Mouse (Mus musculus) intestine, postnatal 0 days (tissue): ENCODE measurements around the gene Eral1. TPM values are rescaled to one million over a fixed set of nuclear protein-coding genes. Genes with fewer than 3 reads are reported as not detected.

Experiments used
- ATAC-seq: fragments of 200-750 bp; cut with Nextera tagmentation; 2 replicates; pipeline ENCODE4 v1.8.0; 2017; ENCODE audit warnings: mild to moderate bottlenecking, moderate TSS enrichment, moderate library complexity
- H3K27ac ChIP-seq: fragments of 300-500 bp; sonication (generic); 2 replicates; pipeline ENCODE4 v1.5.1; 2014; ENCODE audit warnings: mild to moderate bottlenecking, low read depth, low read length, moderate library complexity
- H3K27me3 ChIP-seq: fragments of 300-500 bp; sonication (generic); replicated peaks from 2 replicates; pipeline ENCODE4 v1.6.1; 2014; ENCODE audit warnings: low read length, mixed read lengths; ENCODE audit not compliant: control insufficient read depth, insufficient read depth
- H3K36me3 ChIP-seq: fragments of 300-500 bp; sonication (generic); 2 replicates; pipeline ENCODE4 v1.6.1; 2014; ENCODE audit warnings: mild to moderate bottlenecking, moderate library complexity; ENCODE audit not compliant: control insufficient read depth, insufficient read depth
- H3K4me1 ChIP-seq: fragments of 300-500 bp; sonication (generic); replicated peaks from 2 replicates; pipeline ENCODE4 v1.6.1; 2014; ENCODE audit warnings: antibody characterized with exemption, low read length, mixed read lengths; ENCODE audit not compliant: control insufficient read depth, insufficient read depth
- H3K4me2 ChIP-seq: fragments of 300-500 bp; sonication (generic); replicated peaks from 2 replicates; pipeline ENCODE4 v1.6.1; 2014; ENCODE audit warnings: low read depth, mild to moderate bottlenecking, moderate library complexity
- H3K4me3 ChIP-seq: fragments of 300-500 bp; sonication (generic); 2 replicates; pipeline ENCODE4 v1.5.1; 2014; ENCODE audit warnings: low read depth, low read length
- H3K9ac ChIP-seq: fragments of 300-500 bp; sonication (generic); 2 replicates; pipeline ENCODE4 v1.6.1; 2014; ENCODE audit warnings: mild to moderate bottlenecking, low read depth, low read length
- H3K9me3 ChIP-seq: fragments of 300-500 bp; sonication (generic); 2 replicates; pipeline ENCODE4 v1.6.1; 2016; ENCODE audit warnings: mixed run types; ENCODE audit not compliant: control insufficient read depth
- CTCF ChIP-seq: sonication (generic); IDR thresholded peaks from 2 replicates; pipeline ENCODE4 v1.5.1; 2016; ENCODE audit warnings: low read depth, mild to moderate bottlenecking, control low read depth, antibody characterized with exemption, moderate library complexity
- WGBS: fragments of 180-500 bp; shearing (Covaris S2); extraction: QIAGEN DNeasy Blood & Tissue Kit; methylation state at CpG from one replicate; pipeline ENCODE4 v1.1.7; 2014; 5-methylcytosine and 5-hydroxymethylcytosine counted together
- polyA plus RNA-seq: library from polyadenylated mRNA; unstranded; fragments of >200 nt; fragmentation: Nextera tagmentation; extraction: Ambion mirVana; gene quantifications from 2 replicates; pipeline ENCODE4 v1.2.1, GENCODE M21; 2015

Gene Eral1
- polyA plus RNA-seq, 1 experiment from 2014 or later, result 13.0 TPM

GRCm38 (mm10) chr11:78095144-78095516, 14.9 kb upstream of the Eral1 start:
- no peak for ATAC-seq
- no peaks in the 10 kb centered on the region; the same call in 1 of the 2 replicates for H3K4me1 ChIP-seq
- H3K36me3 ChIP-seq, result no peaks in the 10 kb centered on the region
- no peak for TF ChIP-seq CTCF
- peak overlapping the region; percentile 67 for H3K9ac ChIP-seq
- peak overlapping the region; percentile 92 for H3K4me2 ChIP-seq
- WGBS, result 14% methylated on average over 5 of the region's 5 CpGs
- peak overlapping the region; percentile 57 for H3K27ac ChIP-seq
- peak overlapping the region; percentile 82 for H3K4me3 ChIP-seq
- H3K9me3 ChIP-seq, result no peaks in the 10 kb centered on the region
- H3K27me3 ChIP-seq, result no peaks in the 10 kb centered on the region

- peak; percentile 92 for ATAC-seq
Observed at GRCm38 (mm10) chr11:78094504-78095143, 14.4 kb upstream of the Eral1 start, which contains the start of gene Fam222b. TSS of gene Fam222b (plus strand) at chr11:78094660.

DNA sequence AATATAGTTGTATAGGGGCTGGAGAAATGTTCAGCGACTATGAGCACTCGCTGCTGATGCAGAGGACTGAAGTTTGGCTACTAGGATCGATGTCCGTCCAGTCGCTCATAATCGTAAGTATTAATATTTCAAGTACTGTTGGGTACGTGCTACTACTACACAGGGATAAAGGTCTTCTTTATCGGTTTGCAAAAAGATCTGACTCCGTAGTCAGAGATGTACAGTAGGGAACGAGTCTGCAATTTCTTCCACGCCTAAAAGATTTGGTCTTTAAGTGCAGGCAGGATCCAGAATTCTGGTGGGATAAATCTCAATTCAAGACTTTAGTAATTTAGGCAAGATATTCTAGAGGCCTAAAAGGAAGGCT, 13.9 kb upstream of the Eral1 start:
- H3K4me1 ChIP-seq, result no peaks in the 10 kb centered on the region; the same call in 1 of the 2 replicates
- H3K9ac ChIP-seq, result peak overlapping the region; percentile 67
- peak overlapping the region; percentile 92 for H3K4me2 ChIP-seq
- H3K9me3 ChIP-seq, result no peaks in the 10 kb centered on the region
- peak overlapping the region; percentile 82 for H3K4me3 ChIP-seq
- no peak for ATAC-seq
- no peak for TF ChIP-seq CTCF
- WGBS, result 48% methylated on average over 11 of the region's 11 CpGs
- H3K36me3 ChIP-seq, result no peaks in the 10 kb centered on the region
- no peak overlapping the region for H3K27ac ChIP-seq
- H3K27me3 ChIP-seq, result no peaks in the 10 kb centered on the region

More at GRCm38 (mm10) chr11:78094504-78095143, 14.4 kb upstream of the Eral1 start, which contains the start of gene Fam222b:
- peak within 1 kb of the TSS; percentile 82 for H3K4me3 ChIP-seq
- no peaks in the 10 kb centered on the region for H3K36me3 ChIP-seq
- peak within 1 kb of the TSS; percentile 57 for H3K27ac ChIP-seq
- no peaks in the 10 kb centered on the region; the same call in 1 of the 2 replicates for H3K4me1 ChIP-seq
- peak within 1 kb of the TSS; percentile 67 for H3K9ac ChIP-seq
- H3K9me3 ChIP-seq, result no peaks in the 10 kb centered on the region
- under 1% methylated on average over 38 of the region's 38 CpGs for WGBS
- TF ChIP-seq CTCF, result no peak
- H3K4me2 ChIP-seq, result peak within 1 kb of the TSS; percentile 92
- no peaks in the 10 kb centered on the region for H3K27me3 ChIP-seq

GRCm38 (mm10) chr11:78087756-78088281, 7.6 kb upstream of the Eral1 start:
- Histone ChIP-seq H3K9ac (no peak overlapping the region), H3K27ac (no peak overlapping the region), H3K4me1 (no peaks in the 10 kb centered on the region), H3K4me2 (no peak overlapping the region), H3K27me3 (no peaks in the 10 kb centered on the region), H3K9me3 (no peaks in the 10 kb centered on the region), H3K36me3 (no peaks in the 10 kb centered on the region), H3K4me3 (no peak overlapping the region)
- ATAC-seq, result no peak
- no peak for TF ChIP-seq CTCF
- WGBS, result 70% methylated on average over 5 of the region's 5 CpGs

DNA sequence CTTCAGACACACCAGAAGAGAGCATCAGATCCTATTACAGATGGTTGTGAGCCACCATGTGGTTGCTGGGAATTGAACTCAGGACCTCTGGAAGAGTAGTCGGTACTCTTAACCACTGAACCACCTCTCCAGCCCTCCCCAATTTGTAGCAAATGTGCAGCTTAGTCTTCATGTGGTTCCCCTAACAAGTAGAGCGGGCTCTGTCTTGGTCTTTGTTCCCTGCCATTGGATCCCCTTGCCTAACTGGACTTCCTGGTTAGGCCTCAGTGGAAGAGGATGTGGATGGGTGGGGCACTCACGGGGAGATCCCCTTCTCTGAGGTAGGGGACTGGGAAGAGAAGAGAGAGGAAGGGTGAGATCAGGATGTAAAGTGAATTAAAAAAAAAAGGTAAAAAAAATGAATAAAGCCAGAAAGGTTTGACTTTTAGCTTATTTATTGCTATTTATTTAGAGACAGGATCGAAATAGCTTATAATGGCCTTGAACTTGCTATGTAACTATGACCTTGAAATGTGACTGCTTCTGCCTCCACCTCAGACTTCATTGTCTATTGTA, 6.8 kb upstream of the Eral1 start:
- TF ChIP-seq CTCF, result no peak
- Histone ChIP-seq H3K9me3 (no peaks in the 10 kb centered on the region), H3K9ac (no peak overlapping the region), H3K4me1 (no peaks in the 10 kb centered on the region), H3K27ac (no peak overlapping the region), H3K4me3 (no peak overlapping the region), H3K27me3 (no peaks in the 10 kb centered on the region), H3K36me3 (no peaks in the 10 kb centered on the region), H3K4me2 (no peak overlapping the region)
- 70% methylated on average over 4 of the region's 4 CpGs for WGBS
- ATAC-seq, result no peak

- no peak for ATAC-seq
Observed at GRCm38 (mm10) chr11:78083595-78083994, 3.4 kb upstream of the Eral1 start.

More at GRCm38 (mm10) chr11:78083595-78083994, 3.4 kb upstream of the Eral1 start:
- H3K27ac ChIP-seq, result no peak overlapping the region
- H3K4me3 ChIP-seq, result no peak overlapping the region
- 0 out of 2 replicates have a peak, but pooled peaks cover 2% of the 10 kb centered on the region for H3K4me1 ChIP-seq
- H3K9ac ChIP-seq, result no peak overlapping the region
- H3K36me3 ChIP-seq, result no peaks in the 10 kb centered on the region
- no peak overlapping the region for H3K4me2 ChIP-seq
- no peak for TF ChIP-seq CTCF
- 22% methylated on average over 1 of the region's 1 CpGs for WGBS
- H3K27me3 ChIP-seq, result no peaks in the 10 kb centered on the region
- no peaks in the 10 kb centered on the region for H3K9me3 ChIP-seq
